Mouse (Mus musculus) megakaryocyte-erythroid progenitor cell, adult 5-6 weeks (primary cell): Measurements from ENCODE around the gene Gm17359. TPM values are rescaled to one million over a fixed set of nuclear protein-coding genes. Genes with fewer than 3 reads are reported as not detected.

ENCODE experiments used
- ATAC-seq: replicated peaks from 2 replicates; pipeline ENCODE4 v1.8.0; 2016; ENCODE audit warnings: mild to moderate bottlenecking, inconsistent platforms; ENCODE audit not compliant: severe bottlenecking, poor library complexity, low FRiP score, low TSS enrichment
- total RNA-seq, 2 experiments: library from RNA; stranded (forward) in 1 of 2; stranded (reverse) in 1 of 2; fragments of 200-1000, 215-1000 nt in 1 of 2; fragments of >200 nt in 1 of 2; fragmentation: Nextera tagmentation in 1 of 2; gene quantifications; 2 replicates each; pipeline ENCODE4 v1.2.3; 2014 to 2017

Gm17359 gene
- total RNA-seq, 2 experiments from 2014 or later: not detected

DNA sequence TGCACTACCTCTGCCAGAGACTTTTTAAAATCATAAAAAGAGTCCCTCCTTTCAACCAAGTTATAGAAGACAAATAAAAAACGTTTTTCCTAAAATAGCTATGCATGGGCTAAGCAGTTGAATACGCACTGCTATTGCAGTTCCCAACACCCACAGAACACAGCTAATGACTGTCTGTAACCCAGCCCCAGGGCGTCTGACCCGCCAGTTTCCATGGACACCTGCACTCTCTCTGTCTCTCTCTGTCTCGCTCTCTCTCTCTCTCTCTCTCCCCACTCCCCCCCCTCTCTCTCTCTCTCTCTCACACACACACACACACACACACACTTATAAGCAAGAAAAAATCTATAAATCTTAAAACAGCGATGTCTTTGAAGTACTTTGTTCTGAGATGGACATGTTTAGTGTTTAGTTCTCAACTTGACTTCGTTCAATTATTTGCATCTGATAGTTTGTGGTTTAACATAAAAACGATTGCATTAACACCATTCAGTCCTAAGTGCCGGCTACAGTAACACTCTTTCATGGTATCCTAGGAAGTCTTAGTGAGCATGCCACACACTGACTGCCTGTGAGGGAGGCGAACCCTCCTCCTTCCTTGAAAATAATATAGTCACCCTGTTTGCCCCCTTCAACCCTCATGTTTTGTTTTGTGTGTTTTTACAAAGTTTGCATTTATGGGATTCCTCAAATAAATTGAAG is 73.6 kb downstream of the Gm17359 start:
- ATAC-seq: no peak

DNA sequence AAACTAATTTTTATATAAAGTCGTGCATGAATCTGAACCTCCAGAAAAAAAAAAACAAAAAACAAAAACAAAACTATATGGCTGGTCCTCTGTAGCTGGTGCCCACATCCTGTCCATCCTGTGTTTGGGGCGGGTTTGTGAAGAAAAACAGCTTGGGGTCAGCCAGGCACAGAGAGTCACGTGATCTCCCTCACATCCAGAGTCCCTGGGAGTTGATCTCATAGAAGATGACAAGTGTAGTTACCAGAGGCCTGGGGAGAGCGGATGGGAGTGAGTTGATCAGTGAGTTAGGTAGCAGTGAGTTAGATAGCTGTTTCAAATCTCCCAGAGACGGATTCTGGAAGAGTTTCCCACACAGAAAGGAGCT is 74.2 kb downstream of the Gm17359 start:
- no peak for ATAC-seq

DNA sequence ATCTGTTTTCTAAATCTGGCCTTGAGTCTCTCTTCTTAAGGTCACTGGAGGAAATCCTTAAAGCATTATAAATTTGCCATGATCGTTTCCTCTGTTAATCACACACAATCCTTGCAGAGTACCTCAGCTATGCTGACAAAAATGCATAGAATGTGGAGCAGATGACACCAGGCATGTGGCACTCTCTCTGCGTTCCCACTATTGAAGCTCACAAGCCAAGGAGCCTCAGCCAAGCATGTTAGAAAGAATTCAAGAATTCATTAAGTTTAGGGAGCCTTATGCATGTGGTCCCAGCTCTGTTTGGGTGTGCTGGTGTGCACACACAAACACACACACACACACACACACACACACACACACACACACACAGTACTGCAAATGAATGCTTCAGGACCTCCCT is 75.2 kb downstream of the Gm17359 start:
- ATAC-seq: no peak

DNA sequence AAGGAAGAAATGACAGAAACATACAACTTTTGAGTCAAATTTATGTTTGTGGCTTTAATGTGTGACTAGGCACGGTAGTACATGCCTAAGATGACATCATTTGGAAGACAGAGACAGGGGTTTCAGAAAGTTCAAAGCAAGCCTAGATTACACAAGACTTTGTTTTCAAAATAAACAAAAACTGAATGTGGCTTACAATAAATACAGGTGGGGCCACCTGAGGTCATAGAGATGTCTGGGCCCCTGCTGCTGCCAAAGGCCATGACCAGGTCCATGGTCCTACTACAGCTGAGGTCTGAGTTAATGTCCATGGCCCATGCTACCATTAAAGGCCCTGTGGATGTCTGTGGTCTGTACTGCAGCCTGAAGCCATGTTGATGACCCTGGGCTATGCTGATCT is 77.0 kb downstream of the Gm17359 start:
- ATAC-seq: no peak

DNA sequence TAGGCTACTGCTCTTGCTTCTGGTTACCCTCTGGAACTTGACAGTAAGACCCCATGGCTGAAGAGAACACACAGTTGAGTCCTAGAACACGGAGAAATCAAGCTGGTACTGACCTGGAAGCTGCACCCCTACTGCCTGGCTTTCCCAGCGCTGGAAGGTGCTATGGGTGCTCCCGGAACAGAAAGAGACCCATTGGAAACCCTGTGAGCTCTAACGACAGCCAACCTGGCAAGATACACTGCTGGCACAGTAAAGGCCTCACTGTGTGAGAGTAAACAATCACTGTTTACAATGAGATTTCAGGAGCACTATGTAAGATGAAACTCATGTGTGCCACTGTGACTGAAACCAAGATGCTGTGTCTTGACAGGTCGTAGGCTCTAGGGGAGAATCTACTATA is 78.6 kb downstream of the Gm17359 start:
- ATAC-seq: no peak

DNA sequence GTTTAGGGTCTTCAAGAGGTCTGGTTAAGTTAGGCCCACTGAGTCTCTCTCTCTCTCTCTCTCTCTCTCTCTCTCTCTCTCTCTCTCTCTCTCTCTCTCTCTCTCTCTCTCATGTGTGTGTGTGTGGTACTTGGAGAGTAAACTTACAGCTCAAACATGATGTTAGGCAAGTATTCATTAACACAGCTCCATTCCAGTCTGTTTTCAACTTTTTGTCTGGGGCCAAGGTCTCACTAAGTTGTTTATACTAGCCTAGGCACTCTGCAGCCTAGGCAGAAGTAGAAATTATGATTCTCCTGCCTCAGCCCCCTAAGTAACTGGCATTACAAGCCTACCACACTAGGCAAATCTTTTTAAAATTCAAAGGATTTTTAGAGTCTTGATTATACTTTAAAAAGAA is 79.5 kb downstream of the Gm17359 start:
- ATAC-seq: no peak

DNA sequence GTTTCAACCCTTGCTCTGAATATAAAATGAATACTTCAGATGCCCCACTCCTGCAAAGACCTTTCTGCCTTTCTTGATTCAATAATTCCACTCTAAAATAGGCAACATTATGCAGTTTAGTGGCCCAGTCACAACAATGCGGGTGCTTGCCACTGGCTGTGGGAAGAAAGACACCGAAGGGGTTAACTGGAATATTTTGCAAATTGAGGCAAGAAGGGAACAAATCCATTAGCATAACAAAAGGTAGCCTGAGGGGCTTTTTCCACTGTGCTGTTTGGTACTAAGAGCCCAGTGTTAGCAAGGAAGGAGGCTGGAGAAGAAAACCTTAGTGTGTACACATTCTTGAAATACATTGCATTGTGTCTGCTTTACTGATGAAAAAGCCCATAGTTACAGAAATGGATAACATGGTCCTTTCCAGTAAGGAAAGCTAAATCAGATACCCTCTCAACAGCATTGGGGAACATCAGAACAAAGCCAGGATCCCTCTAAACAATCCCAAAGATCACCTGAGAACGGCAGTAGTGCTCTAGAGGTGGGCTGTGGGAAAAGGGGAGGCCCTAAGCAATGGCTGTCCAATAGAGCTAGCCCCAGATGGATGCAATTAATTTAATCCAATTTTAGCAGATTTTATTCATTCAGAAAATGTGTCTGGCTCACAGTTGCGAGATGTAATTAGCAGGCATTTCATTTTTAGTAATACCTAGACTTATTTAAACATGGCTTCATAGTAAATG is 80.7 kb downstream of the Gm17359 start:
- no peak for ATAC-seq

DNA sequence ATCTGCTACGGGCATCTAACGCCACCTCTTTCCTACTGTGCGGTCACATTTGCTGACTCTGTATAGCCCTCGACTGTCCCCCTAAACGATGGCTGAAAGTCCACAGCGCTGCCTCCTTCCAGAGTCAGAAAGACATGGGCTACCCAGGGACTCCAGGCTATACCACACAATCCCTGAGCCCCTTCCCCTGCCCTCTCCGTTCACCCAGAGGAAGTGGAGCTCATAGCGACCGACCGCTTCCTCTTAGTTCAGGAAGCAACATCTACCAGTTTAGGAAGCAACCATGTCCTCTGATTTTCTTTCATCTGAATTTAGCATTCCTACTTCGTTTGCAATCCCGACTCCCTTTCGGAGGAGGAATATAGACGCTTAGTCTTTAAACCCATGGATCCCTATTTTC is 82.5 kb downstream of the Gm17359 start:
- ATAC-seq: no peak

DNA sequence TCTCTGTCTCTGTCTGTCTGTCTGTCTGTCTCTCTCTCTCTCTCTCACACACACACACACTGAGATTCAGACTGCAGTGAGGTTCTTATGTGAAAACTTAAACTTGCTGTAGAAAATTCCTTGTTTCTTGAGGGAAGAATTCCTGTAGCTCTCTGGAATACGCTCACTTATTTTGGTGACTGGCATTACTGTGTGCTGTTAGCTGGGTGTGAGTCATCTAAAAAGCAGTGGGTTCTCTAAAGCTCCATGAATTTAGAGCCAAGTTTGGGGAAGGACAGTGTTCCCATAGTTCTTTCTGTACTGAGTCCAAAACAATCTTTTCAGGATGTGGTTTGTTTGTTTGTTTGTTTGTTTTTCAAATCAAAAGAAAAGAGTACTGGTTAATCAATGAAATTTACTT is 89.0 kb downstream of the Gm17359 start:
- no peak for ATAC-seq

DNA sequence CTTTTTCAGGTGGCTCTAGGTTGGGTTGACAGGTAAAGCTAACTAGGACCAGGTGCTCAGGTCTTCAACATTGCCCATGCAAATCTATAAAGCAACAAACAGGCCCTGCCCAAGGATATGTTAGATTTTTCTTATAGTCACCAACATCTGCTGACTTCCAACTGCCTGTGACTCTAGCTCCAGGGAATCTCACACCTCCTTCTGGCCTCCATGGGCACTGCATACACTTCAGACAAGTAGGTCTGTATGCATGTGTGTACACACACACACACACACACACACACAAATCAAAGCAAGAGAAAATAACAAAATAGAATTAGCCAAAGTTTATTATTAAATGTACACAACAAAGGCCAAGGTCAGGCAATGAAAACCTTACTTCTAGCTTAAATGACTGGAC is 97.1 kb downstream of the Gm17359 start:
- no peak for ATAC-seq

DNA sequence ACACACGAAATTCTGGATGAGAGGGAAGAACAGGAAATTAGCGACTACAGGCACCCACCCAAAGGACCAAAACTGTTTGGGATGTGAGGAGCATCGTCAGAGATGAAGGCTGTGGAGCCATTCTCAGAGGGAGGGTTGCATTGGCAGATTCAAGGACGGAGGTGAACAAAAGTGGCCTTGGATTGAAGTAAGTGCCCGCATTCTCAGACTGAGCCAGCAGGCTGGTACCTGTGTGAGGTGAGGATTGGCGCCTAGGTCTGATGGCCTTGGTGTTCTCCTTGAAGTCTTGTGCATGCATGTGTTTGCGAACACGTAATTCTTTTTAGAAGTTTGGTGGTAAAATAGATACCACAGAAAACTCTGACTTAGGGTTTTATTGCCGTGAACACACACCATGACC is 98.0 kb downstream of the Gm17359 start:
- ATAC-seq: no peak

DNA sequence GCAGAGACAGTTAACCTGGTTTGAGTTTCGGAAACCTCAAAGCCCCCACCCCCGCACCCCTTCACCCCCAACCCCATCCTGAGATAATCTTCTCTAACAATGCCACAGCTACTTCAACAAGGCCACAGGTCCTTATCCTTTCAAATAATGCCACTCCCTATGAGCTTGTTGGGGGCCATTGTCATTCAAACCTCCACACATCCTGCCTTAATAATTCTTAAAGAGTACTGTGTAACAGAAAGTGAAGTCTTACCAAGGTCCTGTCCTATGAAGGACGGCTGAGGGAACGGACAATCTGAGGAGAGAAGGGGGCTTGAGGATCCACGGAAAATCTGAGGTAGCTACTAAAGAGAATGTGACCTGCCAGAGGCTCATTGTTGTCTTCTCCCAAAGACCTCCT is 98.5 kb downstream of the Gm17359 start:
- ATAC-seq: no peak

DNA sequence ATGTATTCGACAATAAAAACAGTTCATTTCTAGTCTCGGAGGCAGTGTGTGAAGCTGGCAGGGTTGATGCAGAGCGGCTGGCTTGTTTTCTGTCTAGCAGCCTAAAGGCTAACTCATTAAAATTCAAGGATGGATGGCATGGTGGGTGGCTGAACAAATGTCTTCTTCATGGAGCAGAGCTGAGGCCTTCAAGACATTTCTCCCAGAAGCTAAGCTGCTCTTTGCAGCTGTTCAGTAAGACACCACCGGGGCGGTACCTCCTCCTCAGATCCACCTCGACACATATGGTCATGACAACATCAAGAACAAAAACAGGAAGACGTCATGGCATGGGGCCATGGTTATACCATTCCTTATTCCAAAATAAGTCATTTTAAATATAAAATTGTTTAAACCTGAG is 99.7 kb downstream of the Gm17359 start:
- ATAC-seq: no peak

DNA sequence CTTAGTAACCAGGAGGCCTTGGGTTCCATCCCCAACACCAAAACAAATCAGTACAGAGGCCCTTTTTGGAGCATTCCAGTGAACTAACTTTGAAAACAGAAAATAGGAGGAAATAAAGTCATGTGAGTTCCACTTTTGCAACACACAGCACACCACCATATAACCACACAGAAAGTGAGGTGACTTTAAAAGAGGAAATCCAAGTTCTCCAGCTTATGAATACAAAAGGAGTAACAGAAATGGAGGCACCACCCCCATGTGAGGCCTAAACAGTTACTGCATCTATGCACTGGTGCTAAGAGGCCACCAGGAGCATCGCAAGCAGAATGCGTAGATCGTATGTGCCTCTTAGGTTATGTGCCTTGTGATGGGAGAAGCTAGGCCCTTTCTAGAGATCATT is 101.8 kb downstream of the Gm17359 start:
- no peak for ATAC-seq

DNA sequence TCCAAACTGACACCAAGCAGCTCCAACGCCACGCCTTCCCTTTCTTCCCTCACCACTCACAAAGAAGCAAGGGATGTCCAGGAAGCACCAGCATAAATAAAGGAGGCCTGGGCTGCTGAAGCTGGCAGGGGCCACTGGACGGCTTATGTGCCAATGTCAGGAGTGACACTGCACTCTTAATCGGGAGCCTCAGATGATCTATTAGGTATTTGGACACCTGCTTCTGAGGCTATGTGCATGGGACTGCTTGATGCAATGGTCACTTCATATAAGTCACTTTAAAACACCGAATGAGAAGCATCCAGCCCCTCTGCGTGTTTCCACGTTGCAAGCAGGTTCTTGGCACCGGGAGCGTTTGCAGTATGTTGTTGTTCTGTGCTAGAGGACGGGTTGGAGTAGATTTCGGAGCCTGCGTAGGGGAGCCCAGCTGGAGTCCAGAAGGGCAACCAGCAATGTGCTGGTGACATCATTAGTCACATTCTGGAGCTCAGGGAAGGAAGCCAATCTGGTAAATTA is 104.6 kb downstream of the Gm17359 start:
- no peak for ATAC-seq

DNA sequence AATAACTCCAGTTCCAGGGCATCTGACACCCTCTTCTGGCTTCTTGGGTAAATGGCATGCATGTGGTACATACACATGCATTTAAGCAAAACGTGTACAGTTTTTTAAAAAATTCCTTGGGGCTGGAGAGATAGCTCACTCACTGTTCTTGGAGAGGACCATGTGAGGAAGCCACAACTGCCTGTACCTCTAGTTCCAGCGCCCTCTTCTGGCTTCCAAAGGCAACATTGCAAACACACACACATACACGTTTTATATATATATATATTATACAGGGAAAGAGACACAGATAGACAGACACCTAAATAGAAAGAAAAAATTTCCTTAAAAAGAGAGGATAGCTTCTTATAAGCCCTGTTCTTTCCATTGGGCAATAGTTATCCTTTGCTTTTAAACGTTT is 107.4 kb downstream of the Gm17359 start:
- no peak for ATAC-seq

DNA sequence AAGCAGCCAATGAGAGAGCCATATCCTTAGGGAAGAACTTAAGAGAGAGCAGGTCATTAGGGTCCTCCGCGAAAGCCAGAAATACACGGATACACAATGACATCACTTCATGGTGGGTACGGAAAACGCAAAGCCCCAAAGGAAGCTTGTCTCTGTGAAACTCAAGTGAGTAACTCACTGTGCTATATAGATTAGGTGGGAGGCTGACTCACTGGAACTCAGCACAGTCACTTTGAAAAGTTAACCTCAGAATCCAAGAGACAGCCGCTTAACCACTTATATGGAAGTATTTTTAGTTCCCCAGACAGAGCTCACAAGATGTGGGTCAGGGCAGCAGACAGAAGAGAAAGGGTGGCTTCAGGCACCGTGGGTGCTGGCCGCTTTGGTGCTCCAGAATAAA is 108.6 kb downstream of the Gm17359 start:
- no peak for ATAC-seq

DNA sequence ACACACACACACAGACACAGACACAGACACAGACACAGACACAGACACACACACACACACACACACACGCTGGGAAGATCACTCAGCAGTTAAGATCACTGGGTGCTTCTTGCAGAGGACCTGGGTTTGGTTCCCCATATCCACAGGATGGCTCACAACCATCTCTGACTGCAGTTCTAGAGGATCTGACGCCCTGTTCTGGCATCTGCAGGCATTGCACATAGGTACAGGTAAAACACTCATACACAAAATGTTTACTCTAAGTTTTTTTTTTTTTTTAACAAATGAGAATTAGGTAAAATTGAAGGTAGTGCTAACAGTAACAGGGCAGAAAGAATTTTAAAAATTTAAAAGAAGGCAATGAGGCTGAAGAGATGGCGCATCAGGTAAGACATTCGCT is 109.7 kb downstream of the Gm17359 start:
- no peak for ATAC-seq

DNA sequence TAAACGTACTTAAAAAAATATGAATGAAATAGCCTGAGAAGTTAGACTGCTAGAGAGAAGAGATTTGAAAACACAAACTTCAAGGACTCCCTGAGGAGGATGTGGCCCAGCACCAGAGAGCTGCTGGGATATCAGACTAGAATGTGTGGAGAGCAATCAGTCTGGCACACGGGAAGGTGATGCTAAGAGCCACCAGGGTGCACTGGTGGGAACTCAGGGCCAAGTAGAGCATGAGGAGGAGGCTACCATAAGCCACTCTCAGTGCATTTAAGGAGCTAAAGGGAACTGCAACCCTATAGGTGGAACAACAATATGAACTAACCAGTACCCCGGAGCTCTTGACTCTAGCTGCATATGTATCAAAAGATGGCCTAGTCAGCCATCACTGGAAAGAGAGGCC is 110.2 kb downstream of the Gm17359 start:
- ATAC-seq: 0 out of 2 replicates have a peak, but pooled peaks have one; percentile 60

DNA sequence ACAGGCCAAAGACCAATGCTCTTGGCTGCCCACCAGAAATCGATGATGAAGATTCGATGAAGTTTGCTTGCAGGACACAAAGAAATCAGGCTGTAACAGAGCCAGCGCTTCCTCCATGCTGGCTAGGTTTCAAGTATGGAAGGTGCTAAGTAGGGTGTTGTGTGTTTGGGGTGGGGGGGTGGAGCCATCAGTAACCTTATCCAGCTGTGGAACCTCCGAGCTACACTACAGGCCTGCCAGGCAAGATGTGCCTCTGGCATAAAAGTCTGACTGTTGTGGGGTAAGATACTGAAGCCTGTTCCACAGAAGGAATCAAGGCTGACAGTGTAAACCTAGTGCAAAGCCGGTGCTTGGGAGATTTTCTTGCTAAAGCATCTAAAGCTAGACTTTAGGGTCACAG is 112.0 kb downstream of the Gm17359 start:
- no peak for ATAC-seq

DNA sequence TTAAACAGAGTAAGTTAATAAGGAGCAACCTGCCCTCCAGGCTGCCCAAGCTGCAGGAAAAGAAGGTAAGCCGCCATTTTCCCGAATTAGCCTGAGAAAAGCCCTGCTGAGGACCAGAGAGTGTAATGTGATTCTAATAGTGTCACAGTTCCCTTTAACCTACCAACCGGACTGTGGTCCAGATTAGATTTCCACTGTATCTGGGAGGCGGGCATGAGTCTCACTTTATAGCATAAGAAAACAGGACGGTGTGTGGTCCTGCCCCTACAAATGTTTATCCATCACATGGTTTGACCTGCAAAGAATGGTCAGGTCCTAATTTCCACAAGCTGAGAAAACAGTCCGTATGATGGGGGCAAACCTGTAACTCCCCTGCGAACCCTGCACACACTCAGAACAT is 112.9 kb downstream of the Gm17359 start:
- no peak for ATAC-seq
